Mouse (Mus musculus) megakaryocyte, embryonic 14.5 days (primary cell): ENCODE data around the gene Rab11fip5.

Source experiments
- FLI1 ChIP-seq: IDR thresholded peaks from 2 replicates; pipeline ENCODE4 v1.6.1; 2012; ENCODE audit warnings: low read length, inconsistent platforms, mixed read lengths
- GATA1 ChIP-seq: IDR thresholded peaks from 3 replicates; pipeline ENCODE4 v1.6.1; 2012; ENCODE audit warnings: mixed read lengths, low read length, inconsistent platforms, borderline replicate concordance

DNA sequence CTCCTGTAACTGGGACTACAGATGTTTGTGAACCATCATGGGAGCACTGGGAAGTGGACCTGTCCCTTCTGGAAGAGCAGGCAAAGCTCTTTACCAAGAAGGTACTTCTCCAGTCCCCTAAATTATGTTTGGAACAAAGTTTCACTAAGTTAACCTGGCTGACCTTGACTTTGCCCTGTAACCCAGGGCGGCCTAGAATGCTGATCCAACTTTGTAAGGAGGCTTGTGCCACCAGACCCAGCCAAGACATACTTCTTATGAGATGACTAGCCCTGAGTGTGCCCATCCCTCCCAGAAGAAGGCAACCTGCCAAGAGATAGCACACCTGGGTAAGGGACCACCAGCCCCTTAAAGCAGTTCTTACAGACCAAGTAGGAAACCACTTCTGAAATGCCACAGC lies 15.6 kb downstream of the Rab11fip5 start:
- TF ChIP-seq FLI1, result no peak
- no peak for TF ChIP-seq GATA1
